Mouse (Mus musculus) spleen, adult 2 months (tissue): ENCODE data around the gene Clec4a2. TPM values are rescaled to one million over a fixed set of nuclear protein-coding genes. Genes with fewer than 3 reads are reported as not detected.
"Not testable (repeated sequence)": the region's sequence is repeated elsewhere in the genome, so short reads cannot be mapped to it uniquely, and the experiment has no call there.

Experiments
- DNase-seq, 2 experiments: peaks; one replicate each; pipeline versions ENCODE4 v3.0.0 to v3.0.0-alpha.2; 2012 to 2021; ENCODE audit warnings: low spot score in 2 of 2, low read depth in 1 of 2
- H3K27ac ChIP-seq: fragments of 200-500 bp; 2 replicates; pipeline ENCODE4 v1.5.1; 2012; ENCODE audit warnings: low read length, inconsistent platforms; ENCODE audit not compliant: insufficient read depth
- H3K27me3 ChIP-seq: fragments of 200-500 bp; 2 replicates; pipeline ENCODE4 v1.6.1; 2012; ENCODE audit warnings: mild to moderate bottlenecking, moderate library complexity, low read length, inconsistent platforms; ENCODE audit not compliant: control insufficient read depth, insufficient read depth
- H3K36me3 ChIP-seq: fragments of 200-500 bp; 2 replicates; pipeline ENCODE4 v1.6.1; 2012; ENCODE audit warnings: mild to moderate bottlenecking, low read length, inconsistent platforms; ENCODE audit not compliant: control insufficient read depth, insufficient read depth
- H3K4me1 ChIP-seq: fragments of 200-500 bp; 2 replicates; pipeline ENCODE4 v1.6.1; 2011; ENCODE audit warnings: inconsistent platforms; ENCODE audit not compliant: control insufficient read depth, insufficient read depth, insufficient read length
- H3K4me3 ChIP-seq: fragments of 200-500 bp; 2 replicates; pipeline ENCODE4 v1.5.1; 2011; ENCODE audit warnings: mild to moderate bottlenecking, inconsistent platforms; ENCODE audit not compliant: insufficient read depth, insufficient read length; ENCODE audit errors: extremely low read depth
- CTCF ChIP-seq: fragments of 200-500 bp; IDR thresholded peaks from 2 replicates; pipeline ENCODE4 v1.5.1; 2011; ENCODE audit warnings: mild to moderate bottlenecking, inconsistent platforms; ENCODE audit not compliant: insufficient read depth, insufficient read length, insufficient replicate concordance; ENCODE audit errors: extremely low read depth
- POLR2A ChIP-seq: fragments of 200-500 bp; IDR thresholded peaks from 2 replicates; pipeline ENCODE4 v1.6.1; 2011; ENCODE audit warnings: low read depth, low read length, inconsistent platforms
- WGBS: fragments of 180-500 bp; shearing (Covaris S2); methylation state at CpG from one replicate; pipeline ENCODE4 v1.1.7; 2018; 5-methylcytosine and 5-hydroxymethylcytosine counted together
- polyA plus RNA-seq: library from polyadenylated mRNA; depleted of rRNA; stranded (reverse); fragments of >200 nt; gene quantifications from 2 replicates; pipeline ENCODE4 v1.2.3, GENCODE M21; 2012; rRNA removed

The Clec4a2 gene
- polyA plus RNA-seq: 2.9 and 5.9 TPM in 2 replicates

DNA sequence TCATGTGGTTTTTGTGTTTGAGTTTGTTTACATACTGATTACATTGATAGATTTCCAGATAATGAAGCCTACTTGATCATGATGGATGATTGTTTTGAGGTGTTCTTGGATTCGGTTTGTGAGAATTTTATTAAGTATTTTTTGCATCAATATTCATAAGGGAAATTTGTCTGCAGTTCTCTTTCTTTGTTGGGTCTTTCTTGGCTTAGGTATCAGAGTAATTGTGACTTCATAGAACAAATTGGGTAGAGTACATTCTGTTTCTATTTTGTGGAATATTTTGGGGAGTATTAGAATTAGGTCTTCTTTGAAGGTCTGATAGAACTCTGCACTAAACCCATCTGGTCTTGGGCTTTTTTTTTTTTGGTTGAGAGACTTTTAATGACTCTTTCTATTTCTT, at the start of gene Clec4a2:
Gene Clec4a2, plus strand, starts transcription at position 301 of the 400 bp plus-strand sequence.
- not testable (repeated sequence) for DNase-seq, H3K27me3 ChIP-seq, H3K36me3 ChIP-seq, H3K4me3 ChIP-seq, H3K27ac ChIP-seq, H3K4me1 ChIP-seq
- WGBS: 72% methylated on average over 1 of the region's 1 CpGs

GRCm38 (mm10) chr6:123095125-123095843, 10.9 kb upstream of the Clec4a2 start:
- Histone ChIP-seq H3K27me3 (no peaks in the 10 kb centered on the region), H3K4me3 (no peak overlapping the region), H3K4me1 (no peaks in the 10 kb centered on the region), H3K36me3 (no peaks in the 10 kb centered on the region), H3K27ac (no peak overlapping the region)
- WGBS: 26% methylated on average over 4 of the region's 4 CpGs
- DNase-seq: no peak
- TF ChIP-seq CTCF (no peak), POLR2A (no peak)

DNA sequence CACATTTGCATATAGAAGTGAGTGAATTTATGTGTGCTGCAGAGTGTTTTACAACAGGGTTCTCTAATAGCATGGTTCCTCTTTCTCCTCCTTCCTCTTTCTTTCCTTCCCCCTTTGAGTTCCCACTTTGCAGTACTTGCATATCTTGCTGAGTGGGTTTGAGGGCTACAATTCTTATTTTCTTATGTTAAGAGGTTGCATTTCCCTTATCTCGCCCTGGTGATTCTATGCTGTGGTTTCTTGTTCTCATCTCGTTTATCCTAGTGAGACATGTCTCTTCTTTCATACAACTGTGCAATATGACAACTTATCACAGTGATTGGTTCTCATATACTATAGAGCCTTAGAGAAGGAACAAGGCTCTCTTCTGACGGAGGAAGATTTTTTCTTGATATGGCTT, 17.0 kb downstream of the Clec4a2 start:
- DNase-seq: no peak
- no peaks in the 10 kb centered on the region for H3K4me1 ChIP-seq
- H3K27ac ChIP-seq: no peak overlapping the region
- TF ChIP-seq POLR2A: no peak
- TF ChIP-seq CTCF: no peak
- 14% methylated on average over 3 of the region's 3 CpGs for WGBS
- H3K4me3 ChIP-seq: no peak overlapping the region; the same call in 1 of the 2 replicates
- H3K27me3 ChIP-seq: no peaks in the 10 kb centered on the region
- H3K36me3 ChIP-seq: no peaks in the 10 kb centered on the region

- Histone ChIP-seq H3K4me1 (no peaks in the 10 kb centered on the region), H3K36me3 (no peaks in the 10 kb centered on the region), H3K4me3 (no peak overlapping the region), H3K27me3 (no peaks in the 10 kb centered on the region), H3K27ac (no peak overlapping the region)
- 76% methylated on average over 1 of the region's 1 CpGs for WGBS
- TF ChIP-seq CTCF (no peak), POLR2A (no peak)
- no peak for DNase-seq
These were observed 20.9 kb downstream of the Clec4a2 start for GRCm38 (mm10) chr6:123127173-123127572.

DNA sequence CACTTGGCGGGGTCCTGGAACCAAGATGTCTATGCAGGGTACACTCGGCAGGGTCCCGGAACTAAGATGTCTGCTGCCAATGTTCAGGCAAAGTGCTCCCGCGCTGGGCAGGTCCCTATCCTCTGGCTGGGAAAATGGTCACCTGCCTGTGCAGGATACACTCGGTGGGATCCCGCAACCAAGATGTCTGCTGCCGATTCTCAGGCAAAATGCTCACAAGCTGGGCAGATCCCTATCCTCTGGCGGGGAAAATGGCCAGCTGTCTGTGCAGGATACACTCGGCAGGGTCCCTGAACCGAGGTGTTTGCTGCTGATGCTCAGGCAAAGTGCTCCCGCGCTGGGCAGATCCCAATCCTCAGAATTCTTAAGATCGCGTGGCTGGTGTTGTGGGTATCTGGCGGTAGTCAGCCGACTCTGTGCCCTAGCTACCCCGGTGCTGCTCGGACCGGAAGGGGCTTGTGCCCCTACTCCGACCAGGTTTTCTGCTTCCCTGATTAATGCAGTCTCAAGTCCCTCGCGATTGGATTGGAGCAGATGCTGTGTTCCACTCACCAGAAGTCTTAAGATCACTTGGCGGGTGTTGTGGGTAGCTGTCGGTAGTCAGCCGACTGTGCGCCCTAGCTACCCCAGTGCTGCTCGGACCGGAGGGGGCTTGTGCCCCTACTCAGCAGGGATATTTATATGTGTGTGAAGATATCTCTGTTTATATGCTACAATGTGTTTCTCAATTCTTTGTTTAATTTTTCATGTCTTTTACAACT, 31.7 kb downstream of the Clec4a2 start:
- not testable (repeated sequence) for H3K36me3 ChIP-seq, H3K27ac ChIP-seq, H3K4me3 ChIP-seq, DNase-seq, H3K4me1 ChIP-seq, H3K27me3 ChIP-seq
- WGBS: 77% methylated on average over 29 of the region's 29 CpGs

DNA sequence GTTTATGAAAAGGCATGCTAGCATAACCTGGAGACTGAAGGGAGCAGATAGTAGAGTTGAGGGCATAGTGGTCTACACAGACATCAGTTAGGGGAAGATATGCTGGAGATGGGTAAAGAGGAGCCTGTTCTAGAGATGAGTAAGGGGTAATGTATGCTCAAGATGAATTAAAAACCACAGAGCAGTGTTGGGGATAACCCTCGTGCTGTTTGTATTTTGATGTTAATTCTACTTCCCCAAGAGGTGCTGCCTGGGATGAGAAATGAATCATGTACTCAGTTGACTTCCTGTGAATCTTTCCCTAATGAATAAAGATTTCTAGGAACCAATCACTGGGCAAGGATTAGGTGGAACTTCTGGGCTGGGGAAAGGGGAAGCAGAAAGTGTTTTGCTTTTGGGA, 63.9 kb downstream of the Clec4a2 start:
- WGBS: 22% methylated on average over 1 of the region's 1 CpGs
- DNase-seq: no peak
- Histone ChIP-seq H3K27me3 (no peaks in the 10 kb centered on the region), H3K36me3 (no peaks in the 10 kb centered on the region), H3K4me1 (no peaks in the 10 kb centered on the region), H3K4me3 (no peak overlapping the region), H3K27ac (no peak overlapping the region)
- TF ChIP-seq POLR2A (no peak), CTCF (no peak)

DNA sequence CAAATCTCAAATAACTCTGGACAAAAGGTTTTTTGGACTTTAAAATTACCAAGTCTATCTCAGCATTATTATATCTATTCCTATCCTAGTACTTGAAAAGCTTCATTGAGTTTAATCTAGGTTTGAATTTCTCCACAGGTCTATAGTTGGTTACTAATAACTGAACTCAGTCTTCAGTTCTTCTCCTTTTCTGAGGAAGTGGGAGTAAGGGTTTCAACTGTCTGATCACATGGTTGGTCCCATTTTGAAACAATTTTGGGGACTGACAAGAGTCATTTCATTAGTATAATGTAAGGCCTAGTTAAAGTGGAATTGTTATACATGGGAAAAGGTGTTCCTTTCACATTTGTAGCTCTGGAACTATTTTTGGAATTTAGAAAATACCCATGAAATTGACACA, 64.8 kb downstream of the Clec4a2 start:
- no peaks in the 10 kb centered on the region for H3K27me3 ChIP-seq
- no peak overlapping the region for H3K27ac ChIP-seq
- no peaks in the 10 kb centered on the region for H3K36me3 ChIP-seq
- H3K4me1 ChIP-seq: no peaks in the 10 kb centered on the region
- no peak overlapping the region for H3K4me3 ChIP-seq
- no peak for TF ChIP-seq POLR2A
- TF ChIP-seq CTCF: no peak
- DNase-seq: no peak
